Mouse (Mus musculus): Measurements from ENCODE around the gene Spn.
"Not testable (repeated sequence)": the region's sequence is repeated elsewhere in the genome, so short reads cannot be mapped to it uniquely, and the experiment has no call there.

Spn gene

GRCm38 (mm10) chr7:127103960-127104359 lies 33.7 kb downstream of the Spn start:
- DNase-seq: peak; percentile 22

GRCm38 (mm10) chr7:127102148-127102547 lies 35.5 kb downstream of the Spn start:
- no peak for DNase-seq

- no peak for DNase-seq
Measured at GRCm38 (mm10) chr7:127101451-127102016, 36.1 kb downstream of the Spn start.

GRCm38 (mm10) chr7:127099528-127099927 lies 38.1 kb downstream of the Spn start:
- DNase-seq: no peak

- no peak for DNase-seq
Measured at GRCm38 (mm10) chr7:127098950-127099349, 38.7 kb downstream of the Spn start.

GRCm38 (mm10) chr7:127098521-127098920 lies 39.1 kb downstream of the Spn start:
- no peak for DNase-seq

- no peak for DNase-seq
Measured at GRCm38 (mm10) chr7:127096456-127096855, 41.2 kb downstream of the Spn start.

GRCm38 (mm10) chr7:127093914-127094313 lies 43.7 kb downstream of the Spn start:
- DNase-seq: no peak

- DNase-seq: peak; percentile 89
Measured at GRCm38 (mm10) chr7:127091114-127091896, 46.3 kb downstream of the Spn start, which contains the start of gene AI467606. Gene AI467606 (plus strand): TSS chr7:127091359.

GRCm38 (mm10) chr7:127090154-127091113 lies 47.2 kb downstream of the Spn start:
- no peak for DNase-seq

- peak; percentile 55 for DNase-seq
Measured at GRCm38 (mm10) chr7:127088901-127089845, 48.5 kb downstream of the Spn start.

GRCm38 (mm10) chr7:127088083-127088482 lies 49.5 kb downstream of the Spn start:
- DNase-seq: no peak

GRCm38 (mm10) chr7:127087278-127088010 lies 50.2 kb downstream of the Spn start, which contains the start of gene Zg16:
Gene Zg16 (minus strand): TSS chr7:127087328.
- DNase-seq: not testable (repeated sequence)

GRCm38 (mm10) chr7:127085751-127086150 lies 51.9 kb downstream of the Spn start:
- not testable (repeated sequence) for DNase-seq

- no peak for DNase-seq
Measured at GRCm38 (mm10) chr7:127084794-127085193, 52.8 kb downstream of the Spn start.

GRCm38 (mm10) chr7:127083689-127084088 lies 53.9 kb downstream of the Spn start:
- no peak for DNase-seq

- DNase-seq: no peak
Measured at GRCm38 (mm10) chr7:127082995-127083394, 54.6 kb downstream of the Spn start.

GRCm38 (mm10) chr7:127082271-127082670 lies 55.4 kb downstream of the Spn start:
- DNase-seq: no peak

All from lung, postnatal 36 days (tissue).